Mouse (Mus musculus): ENCODE results near the gene Tmem19. TPM values are rescaled to one million over a fixed set of nuclear protein-coding genes. Genes with fewer than 3 reads are reported as not detected.

Tmem19 gene
- polyA plus RNA-seq, 1 experiment = 27.1 TPM

GRCm38 (mm10) chr10:115346444-115346843, 15.9 kb downstream of the Tmem19 start:
- TF ChIP-seq CTCF (IDR thresholded peaks at IDR 0.05; ENCODE audit: borderline replicate concordance, insufficient read depth, low read depth, low read length) (no peak), POLR2A (IDR thresholded peaks at IDR 0.05; ENCODE audit: borderline replicate concordance, insufficient read depth, low read length) (no peak)
- DNase-seq = no peak
- Histone ChIP-seq H3K4me1 (ENCODE audit: control insufficient read depth, insufficient read depth, low read length) (no peaks in the 10 kb centered on the region), H3K27me3 (ENCODE audit: control insufficient read depth, insufficient read depth, low read length) (no peaks in the 10 kb centered on the region), H3K4me3 (replicated peaks; ENCODE audit: insufficient read depth, low read depth, low read length) (no peak overlapping the region), H3K27ac (ENCODE audit: insufficient read depth, low read length) (no peak overlapping the region)

- Histone ChIP-seq H3K4me3 (replicated peaks; ENCODE audit: insufficient read depth, low read depth, low read length) (no peak overlapping the region), H3K27me3 (ENCODE audit: control insufficient read depth, insufficient read depth, low read length) (no peaks in the 10 kb centered on the region), H3K27ac (ENCODE audit: insufficient read depth, low read length) (no peak overlapping the region), H3K4me1 (ENCODE audit: control insufficient read depth, insufficient read depth, low read length) (no peaks in the 10 kb centered on the region)
- no peak for DNase-seq
- 89% methylated on average over 4 of the region's 4 CpGs for WGBS
- no peak for TF ChIP-seq POLR2A (IDR thresholded peaks at IDR 0.05; ENCODE audit: borderline replicate concordance, insufficient read depth, low read length)
- TF ChIP-seq CTCF (IDR thresholded peaks at IDR 0.05; ENCODE audit: borderline replicate concordance, insufficient read depth, low read depth, low read length) = no peak
Measured at GRCm38 (mm10) chr10:115342771-115343425, 19.4 kb downstream of the Tmem19 start.

DNA sequence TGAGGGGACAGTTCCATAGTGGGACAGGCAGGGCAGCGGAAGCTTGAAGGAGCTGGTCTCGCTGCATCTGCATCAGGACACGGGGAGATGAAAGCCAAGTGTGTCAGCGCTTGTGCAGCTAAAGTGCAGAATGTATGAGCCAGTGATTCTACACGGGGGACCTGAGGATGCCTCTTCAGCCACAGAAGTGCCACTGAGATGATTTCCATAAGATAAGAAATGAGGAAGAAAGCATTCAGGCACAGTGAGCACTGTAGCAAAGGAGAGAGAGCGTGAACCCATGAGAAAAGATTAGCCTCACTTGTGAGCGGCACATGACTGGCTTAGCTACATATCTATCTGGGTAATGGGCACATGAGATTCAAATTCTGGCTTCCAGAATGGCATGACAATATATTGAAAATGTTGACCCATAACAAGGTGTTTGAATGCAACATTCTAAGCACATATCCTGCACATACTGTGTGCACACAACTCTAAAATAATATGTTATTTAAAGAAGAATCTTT, 22.4 kb downstream of the Tmem19 start:
- no peak overlapping the region for H3K27ac ChIP-seq (ENCODE audit: insufficient read depth, low read length)
- 94% methylated on average over 7 of the region's 7 CpGs for WGBS
- TF ChIP-seq CTCF (IDR thresholded peaks at IDR 0.05; ENCODE audit: borderline replicate concordance, insufficient read depth, low read depth, low read length) (no peak), POLR2A (IDR thresholded peaks at IDR 0.05; ENCODE audit: borderline replicate concordance, insufficient read depth, low read length) (no peak)
- DNase-seq = no peak
- no peaks in the 10 kb centered on the region for H3K4me1 ChIP-seq (ENCODE audit: control insufficient read depth, insufficient read depth, low read length)
- H3K4me3 ChIP-seq (replicated peaks; ENCODE audit: insufficient read depth, low read depth, low read length) = no peak overlapping the region
- H3K27me3 ChIP-seq (ENCODE audit: control insufficient read depth, insufficient read depth, low read length) = no peaks in the 10 kb centered on the region

- H3K4me1 ChIP-seq (ENCODE audit: control insufficient read depth, insufficient read depth, low read length) = no peaks in the 10 kb centered on the region
Measured at GRCm38 (mm10) chr10:115336901-115337300, 25.4 kb downstream of the Tmem19 start.

DNA sequence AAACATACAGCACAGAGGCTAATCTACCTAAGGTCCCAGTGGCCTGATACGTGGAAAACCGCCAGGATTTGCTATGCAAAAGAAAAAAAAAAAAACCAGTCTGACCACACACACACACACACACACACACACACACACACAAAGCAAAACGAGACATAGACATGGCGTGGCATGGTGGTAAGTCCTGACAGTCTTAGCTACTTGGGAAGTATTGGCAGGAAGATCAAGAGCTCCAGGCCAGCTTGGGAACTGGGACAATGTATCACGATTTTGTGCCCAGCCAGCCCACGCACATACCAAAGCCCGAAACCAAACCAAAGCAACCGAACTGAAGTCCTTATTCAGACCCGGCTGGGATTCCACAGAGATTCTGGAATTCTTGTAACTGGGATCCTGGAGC, 28.8 kb downstream of the Tmem19 start:
- Histone ChIP-seq H3K27ac (ENCODE audit: insufficient read depth, low read length) (no peak overlapping the region), H3K27me3 (ENCODE audit: control insufficient read depth, insufficient read depth, low read length) (no peaks in the 10 kb centered on the region), H3K4me3 (replicated peaks; ENCODE audit: insufficient read depth, low read depth, low read length) (no peak overlapping the region), H3K4me1 (ENCODE audit: control insufficient read depth, insufficient read depth, low read length) (no peaks in the 10 kb centered on the region)
- DNase-seq = no peak
- WGBS = 50% methylated on average over 9 of the region's 9 CpGs
- TF ChIP-seq CTCF (IDR thresholded peaks at IDR 0.05; ENCODE audit: borderline replicate concordance, insufficient read depth, low read depth, low read length) = no peak
- no peak for TF ChIP-seq POLR2A (IDR thresholded peaks at IDR 0.05; ENCODE audit: borderline replicate concordance, insufficient read depth, low read length)

More at GRCm38 (mm10) chr10:115336901-115337300, 25.4 kb downstream of the Tmem19 start:
- Histone ChIP-seq H3K27me3 (ENCODE audit: control insufficient read depth, insufficient read depth, low read length) (no peaks in the 10 kb centered on the region), H3K4me3 (replicated peaks; ENCODE audit: insufficient read depth, low read depth, low read length) (no peak overlapping the region), H3K27ac (ENCODE audit: insufficient read depth, low read length) (no peak overlapping the region)
- TF ChIP-seq POLR2A (IDR thresholded peaks at IDR 0.05; ENCODE audit: borderline replicate concordance, insufficient read depth, low read length) = no peak
- TF ChIP-seq CTCF (IDR thresholded peaks at IDR 0.05; ENCODE audit: borderline replicate concordance, insufficient read depth, low read depth, low read length) = no peak
- 71% methylated on average over 4 of the region's 4 CpGs for WGBS
- DNase-seq = no peak

DNA sequence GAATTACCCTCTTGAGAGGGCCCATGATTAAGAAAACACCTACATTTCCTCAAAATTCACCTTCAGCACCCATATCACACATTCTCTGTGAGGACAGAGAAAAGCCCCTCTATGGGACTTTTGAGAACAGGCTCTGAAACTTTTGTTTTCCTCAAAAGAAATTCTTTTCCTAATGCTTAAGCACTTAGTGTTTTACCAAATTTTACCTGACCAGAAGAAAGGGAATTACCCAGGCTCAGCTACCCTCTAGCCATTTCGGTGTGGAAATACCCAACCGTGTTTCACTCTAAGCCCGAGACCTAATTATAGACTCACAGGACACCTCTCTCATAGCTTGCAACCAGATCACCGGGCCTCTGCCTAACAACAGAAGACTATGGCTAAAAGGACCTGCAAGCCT, 29.3 kb downstream of the Tmem19 start:
- no peaks in the 10 kb centered on the region for H3K27me3 ChIP-seq (ENCODE audit: control insufficient read depth, insufficient read depth, low read length)
- TF ChIP-seq POLR2A (IDR thresholded peaks at IDR 0.05; ENCODE audit: borderline replicate concordance, insufficient read depth, low read length) (no peak), CTCF (IDR thresholded peaks at IDR 0.05; ENCODE audit: borderline replicate concordance, insufficient read depth, low read depth, low read length) (no peak)
- no peak for DNase-seq
- H3K4me3 ChIP-seq (replicated peaks; ENCODE audit: insufficient read depth, low read depth, low read length) = no peak overlapping the region
- H3K27ac ChIP-seq (ENCODE audit: insufficient read depth, low read length) = no peak overlapping the region
- WGBS = 81% methylated on average over 4 of the region's 4 CpGs
- H3K4me1 ChIP-seq (ENCODE audit: control insufficient read depth, insufficient read depth, low read length) = no peaks in the 10 kb centered on the region

DNA sequence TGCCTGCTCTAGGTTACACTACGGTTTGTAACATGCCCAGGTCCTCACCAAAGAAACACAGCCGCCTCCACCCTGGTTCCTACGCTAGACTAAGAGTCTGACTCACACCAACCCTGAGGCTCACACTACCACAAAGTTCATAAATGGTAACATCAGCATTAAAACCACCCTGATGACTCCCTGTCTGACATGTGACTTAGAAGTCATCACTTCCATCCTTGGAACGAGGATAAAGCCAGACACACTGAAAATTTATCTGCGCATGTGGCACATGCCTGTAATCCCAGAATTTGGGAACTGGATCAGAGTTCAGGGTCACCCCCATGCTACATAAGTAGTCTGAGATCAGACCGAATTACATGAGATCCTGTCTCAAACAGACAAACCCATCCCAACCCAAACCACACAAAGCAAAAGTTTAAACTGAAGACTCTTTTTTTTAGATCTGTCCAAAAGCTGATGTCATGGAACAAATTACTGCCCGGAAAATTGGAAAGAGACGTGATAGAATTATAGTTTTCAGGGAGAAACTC, 29.8 kb downstream of the Tmem19 start:
- Histone ChIP-seq H3K27ac (ENCODE audit: insufficient read depth, low read length) (no peak overlapping the region), H3K27me3 (ENCODE audit: control insufficient read depth, insufficient read depth, low read length) (no peaks in the 10 kb centered on the region), H3K4me1 (ENCODE audit: control insufficient read depth, insufficient read depth, low read length) (no peaks in the 10 kb centered on the region), H3K4me3 (replicated peaks; ENCODE audit: insufficient read depth, low read depth, low read length) (no peak overlapping the region)
- no peak for DNase-seq
- no peak for TF ChIP-seq POLR2A (IDR thresholded peaks at IDR 0.05; ENCODE audit: borderline replicate concordance, insufficient read depth, low read length)
- no peak for TF ChIP-seq CTCF (IDR thresholded peaks at IDR 0.05; ENCODE audit: borderline replicate concordance, insufficient read depth, low read depth, low read length)
- 87% methylated on average over 8 of the region's 8 CpGs for WGBS

GRCm38 (mm10) chr10:115329010-115329530, 33.2 kb downstream of the Tmem19 start:
- WGBS = 83% methylated on average over 3 of the region's 3 CpGs
- H3K4me3 ChIP-seq (replicated peaks; ENCODE audit: insufficient read depth, low read depth, low read length) = no peak overlapping the region
- H3K27ac ChIP-seq (ENCODE audit: insufficient read depth, low read length) = no peak overlapping the region
- TF ChIP-seq POLR2A (IDR thresholded peaks at IDR 0.05; ENCODE audit: borderline replicate concordance, insufficient read depth, low read length) (no peak), CTCF (IDR thresholded peaks at IDR 0.05; ENCODE audit: borderline replicate concordance, insufficient read depth, low read depth, low read length) (no peak)
- no peaks in the 10 kb centered on the region for H3K27me3 ChIP-seq (ENCODE audit: control insufficient read depth, insufficient read depth, low read length)
- DNase-seq = no peak
- H3K4me1 ChIP-seq (ENCODE audit: control insufficient read depth, insufficient read depth, low read length) = no peaks in the 10 kb centered on the region

Data from cerebellum, adult 2 months (tissue).